In the genomic region with DNA sequence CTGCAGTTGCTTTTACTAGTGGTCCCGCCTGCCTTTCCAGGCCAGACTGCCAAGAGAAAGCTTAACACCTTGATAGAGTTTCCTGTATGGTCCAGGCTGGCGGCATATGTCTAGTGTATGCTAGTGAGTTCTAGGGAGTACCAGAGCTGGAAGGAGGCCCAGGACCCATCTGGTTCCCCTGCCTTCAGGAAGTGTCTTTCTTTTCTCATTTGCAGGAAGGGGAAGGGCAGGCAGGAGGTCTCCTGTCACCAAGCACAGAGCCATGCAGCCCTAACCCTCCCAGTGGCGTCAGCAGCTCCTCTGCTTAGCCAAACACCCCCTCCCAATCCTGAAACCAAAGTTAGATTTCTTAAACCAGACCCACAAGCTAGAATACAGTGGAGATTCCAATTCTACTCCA, we compare ENCODE assay signal across 8 mouse cellular contexts. TPM values are rescaled to one million over a fixed set of nuclear protein-coding genes. Genes with fewer than 3 reads are reported as not detected.
DNase-seq lines count a peak whose midpoint lies in the region; ATAC-seq and TF ChIP-seq lines count a peak whose summit lies in the region.

No protein-coding gene starts in this region.

- no peaks in the 10 kb centered on the region for H3K36me3 ChIP-seq in ES-E14 (ENCODE audit: control insufficient read depth, insufficient read depth, low read length, poor library complexity, severe bottlenecking)
- H3K36me3 ChIP-seq in embryonic facial prominence, embryonic 10.5 days (replicated peaks) = no peaks in the 10 kb centered on the region
- no peaks in the 10 kb centered on the region for H3K36me3 ChIP-seq in macrophage (ENCODE audit: inconsistent target)

- 0 out of 4 replicates have a peak, but pooled peaks cover 1 to 2% of the 10 kb centered on the region in 2 experiments for H3K4me1 ChIP-seq in ES-E14 (ENCODE audit: control insufficient read depth in 2 of 2, insufficient read depth in 2 of 2, low read length in 2 of 2, poor library complexity in 1 of 2)
- peaks cover 21% of the 10 kb centered on the region for H3K4me1 ChIP-seq in embryonic facial prominence, embryonic 10.5 days

- H3K79me2 ChIP-seq in macrophage (ENCODE audit: inconsistent target) = no peaks in the 10 kb centered on the region

- intact Hi-C loops in heart, postnatal 10 days (cut with DNase I) = loop anchor here (5.0 kb wide), 1 partner anchor 72 kb away; no protein-coding TSS in a partner anchor

- H3K27me3 ChIP-seq in embryonic facial prominence, embryonic 10.5 days (replicated peaks; ENCODE audit: low read depth, poor library complexity, severe bottlenecking) = peaks cover 5% of the 10 kb centered on the region

- in situ Hi-C loops in ES-E14 (cut with MboI; ENCODE audit: low sequenced_read_pairs in 2 of 2, unreplicated experiment in 2 of 2) = no loop called here

- no peak for ATAC-seq in inflammation-experienced regulatory T-cells, adult 6 months

- no peaks in the 10 kb centered on the region for H3K9me3 ChIP-seq in ES-E14 (ENCODE audit: control insufficient read depth, insufficient read depth, low read depth, low read length)
- H3K9me3 ChIP-seq in embryonic facial prominence, embryonic 10.5 days = no peaks in the 10 kb centered on the region

- H3K9ac ChIP-seq in ES-E14 (ENCODE audit: insufficient read depth, low read depth, low read length, poor library complexity, severe bottlenecking) = no peak overlapping the region

- no peak overlapping the region for H3K27ac ChIP-seq in ES-E14 (ENCODE audit: insufficient read depth, low read depth, low read length, poor library complexity, severe bottlenecking)
- H3K27ac ChIP-seq in embryonic facial prominence, embryonic 10.5 days (replicated peaks) = no peak overlapping the region; the same call in 1 of the 2 replicates
- no peak overlapping the region for H3K27ac ChIP-seq in macrophage

- DNase-seq in 3134 (ENCODE audit: extremely low read depth, insufficient read length, low spot score) (peak; percentile 22), ES-E14 (ENCODE audit: low read depth, low spot score) (peak; percentile 4)
- DNase-seq in embryonic facial prominence, embryonic 10.5 days (ENCODE audit: low spot score) = peak; percentile 9
- DNase-seq in heart, postnatal 10 days = peak; percentile 34 to 44
- peak; percentile 48 to 53 for DNase-seq in kidney, postnatal 36 days
- no peak for DNase-seq in urinary bladder, postnatal 14 days (ENCODE audit: low spot score)

- peak overlapping the region in 1 of 2 experiments; percentile 36; a peak in 1 of 4 replicates for H3K4me3 ChIP-seq in ES-E14 (ENCODE audit: insufficient read depth in 1 of 2, low read depth in 1 of 2, low read length in 2 of 2, poor library complexity in 1 of 2, severe bottlenecking in 1 of 2)
- peak overlapping the region; percentile 62 for H3K4me3 ChIP-seq in embryonic facial prominence, embryonic 10.5 days
- H3K4me3 ChIP-seq in macrophage (ENCODE audit: inconsistent target) = peak overlapping the region; percentile 46; the same call in 1 of the 2 replicates

- 24% methylated on average over 3 of the region's 3 CpGs for WGBS in embryonic facial prominence, embryonic 10.5 days
- 54% methylated on average over 3 of the region's 3 CpGs for WGBS in macrophage (ENCODE audit: missing documents)

TF ChIP-seq in ES-E14, 5 proteins besides CTCF, POLR2A, EP300 and RAD21:
- no peak for TF ChIP-seq ZC3H11A (IDR thresholded peaks at IDR 0.05; ENCODE audit: borderline replicate concordance, low read depth, low read length)

RNA-seq across cellular contexts. Expression of gene Layn, which starts 1.1 kb away (rescaled TPM):
- total RNA-seq in ES-E14 (2012; rRNA removed) = 1.4 and 2.8 TPM in 2 replicates
- 1.5 and 2.5 TPM in 2 replicates for polyA plus RNA-seq in embryonic facial prominence, embryonic 10.5 days (2016; fragmentation: Nextera tagmentation; extraction: Ambion mirVana)
- total RNA-seq in heart, postnatal 10 days (2021) = 10 to 100 TPM in 1 of 2 experiments, 1 to 10 TPM in 1; 9.3 to 11.7 TPM
- total RNA-seq in macrophage (2018; cell fraction: chromatin; rRNA removed) = 10 to 100 TPM in 18 of 26 experiments, 1 to 10 TPM in 8; 5.2 to 54.7 (median 15.2) TPM
- 10 to 100 TPM in 15 of 26 experiments, 1 to 10 TPM in 11; 5.9 to 41.5 (median 14.4) TPM for total RNA-seq in macrophage (2018; cell fraction: cytosol; rRNA removed)
- 10 to 100 TPM in 21 of 26 experiments, 1 to 10 TPM in 5; 2.9 to 30.2 (median 13.5) TPM for total RNA-seq in macrophage (2018; cell fraction: nucleus; rRNA removed)
- 5.6 to 10.0 TPM (median 5.9 TPM) in 3 replicates for polyA plus RNA-seq in macrophage (2018)
- polyA plus RNA-seq in inflammation-experienced regulatory T-cells, adult 6 months (2017; shearing (Covaris generic)) = not detected

RNA-seq across cellular contexts. Expression of gene Btg4, which starts 15.1 kb away (rescaled TPM):
- total RNA-seq in ES-E14 (2012; rRNA removed) = not detected in 2 replicates
- not detected in 2 replicates for polyA plus RNA-seq in embryonic facial prominence, embryonic 10.5 days (2016; fragmentation: Nextera tagmentation; extraction: Ambion mirVana)
- not detected for total RNA-seq in heart, postnatal 10 days (2021)
- total RNA-seq in macrophage (2018; cell fraction: chromatin; rRNA removed) = not detected
- not detected for total RNA-seq in macrophage (2018; cell fraction: cytosol; rRNA removed)
- not detected for total RNA-seq in macrophage (2018; cell fraction: nucleus; rRNA removed)
- polyA plus RNA-seq in macrophage (2018) = not detected in 3 replicates
- polyA plus RNA-seq in inflammation-experienced regulatory T-cells, adult 6 months (2017; shearing (Covaris generic)) = under 1 TPM in 1 of 3 experiments, not detected in 2; 0.56 TPM

RNA-seq across cellular contexts. Expression of gene 4833427G06Rik, which starts 26.1 kb away (rescaled TPM):
- 0.22 and 0.32 TPM in 2 replicates for total RNA-seq in ES-E14 (2012; rRNA removed)
- not detected in 2 replicates for polyA plus RNA-seq in embryonic facial prominence, embryonic 10.5 days (2016; fragmentation: Nextera tagmentation; extraction: Ambion mirVana)
- total RNA-seq in heart, postnatal 10 days (2021) = not detected
- under 1 TPM in 1 of 26 experiments, not detected in 25; 0.79 TPM for total RNA-seq in macrophage (2018; cell fraction: chromatin; rRNA removed)
- not detected for total RNA-seq in macrophage (2018; cell fraction: cytosol; rRNA removed)
- not detected for total RNA-seq in macrophage (2018; cell fraction: nucleus; rRNA removed)
- not detected in 3 replicates for polyA plus RNA-seq in macrophage (2018)
- polyA plus RNA-seq in inflammation-experienced regulatory T-cells, adult 6 months (2017; shearing (Covaris generic)) = not detected
